Mouse (Mus musculus) cerebellum, adult (tissue): Measurements from ENCODE around the gene Zfp683.

Experiments used
- ATAC-seq: cut with Nextera tagmentation; 2 replicates; pipeline ENCODE4 v1.9.2; 2017; ENCODE audit warnings: mild to moderate bottlenecking, moderate library complexity, mixed read lengths; ENCODE audit not compliant: insufficient number of reproducible peaks, low FRiP score, low TSS enrichment

Zfp683 gene

DNA sequence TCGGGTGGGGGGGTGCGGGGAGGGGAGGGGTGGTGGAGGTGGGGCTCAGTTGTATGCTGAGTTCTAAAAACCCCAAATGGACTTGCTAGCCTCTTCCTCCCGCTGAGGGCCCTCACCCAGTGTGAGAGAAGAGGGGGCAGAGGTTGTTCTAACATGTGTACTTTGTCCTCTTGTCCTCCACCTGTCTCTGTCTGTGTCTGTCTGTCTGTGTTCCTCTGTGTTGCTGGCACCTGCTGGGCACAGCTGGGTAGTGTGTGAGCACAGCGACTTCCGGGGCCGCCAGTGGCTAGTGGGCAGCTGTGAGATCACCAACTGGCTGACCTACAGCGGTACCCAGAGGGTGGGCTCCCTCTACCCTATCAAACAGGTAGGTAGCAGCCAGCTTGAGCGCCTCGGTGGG lies 35.4 kb downstream of the Zfp683 start:
- ATAC-seq, result no peak

DNA sequence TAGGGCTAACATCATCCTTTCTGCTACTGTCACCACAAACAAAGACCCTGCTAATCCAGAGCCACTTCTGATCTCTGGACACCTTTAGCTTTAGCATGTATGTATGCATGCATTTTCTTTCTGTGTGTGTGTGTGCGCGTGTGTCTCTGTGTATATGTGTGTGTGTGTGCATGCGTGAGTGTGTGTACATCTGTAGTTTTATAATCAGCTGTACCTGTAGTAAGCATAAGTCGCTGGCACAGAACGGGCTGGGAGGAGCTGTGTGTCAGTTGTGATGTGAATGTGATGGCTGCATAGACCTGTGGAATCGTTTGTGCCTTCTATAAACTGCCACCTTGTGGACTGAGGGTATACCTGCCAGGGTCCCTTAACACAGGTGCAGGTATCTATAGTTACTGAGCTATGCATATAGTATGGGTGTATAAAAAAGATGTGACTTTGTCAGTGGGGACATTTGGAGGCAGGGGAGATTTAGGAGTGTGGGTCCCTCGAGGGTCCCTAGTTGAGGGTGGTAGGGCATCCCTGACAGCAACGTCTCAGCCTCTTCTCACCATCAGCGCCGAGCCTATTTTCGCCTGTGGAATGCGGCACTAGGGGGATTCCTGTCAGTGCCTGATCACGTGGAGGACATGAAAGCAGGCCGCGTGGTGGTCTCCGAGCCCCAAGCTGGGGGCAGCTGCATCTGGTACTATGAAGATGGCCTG lies 37.0 kb downstream of the Zfp683 start:
- ATAC-seq, result no peak

DNA sequence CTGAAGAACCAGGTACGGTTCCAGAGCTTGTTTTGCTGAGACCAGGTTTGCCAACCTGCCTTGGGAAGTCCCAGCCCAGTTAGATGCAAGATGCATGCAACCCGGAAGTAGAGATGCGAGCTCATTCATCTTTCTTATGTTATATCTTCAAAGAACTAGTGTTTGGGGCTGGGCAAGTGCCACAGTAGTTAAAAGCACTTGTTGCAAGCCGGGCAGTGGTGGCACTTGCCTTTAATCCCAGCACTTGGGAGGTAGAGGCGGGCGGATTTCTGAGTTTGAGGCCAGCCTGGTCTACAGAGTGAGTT lies 37.5 kb downstream of the Zfp683 start:
- ATAC-seq, result no peak

DNA sequence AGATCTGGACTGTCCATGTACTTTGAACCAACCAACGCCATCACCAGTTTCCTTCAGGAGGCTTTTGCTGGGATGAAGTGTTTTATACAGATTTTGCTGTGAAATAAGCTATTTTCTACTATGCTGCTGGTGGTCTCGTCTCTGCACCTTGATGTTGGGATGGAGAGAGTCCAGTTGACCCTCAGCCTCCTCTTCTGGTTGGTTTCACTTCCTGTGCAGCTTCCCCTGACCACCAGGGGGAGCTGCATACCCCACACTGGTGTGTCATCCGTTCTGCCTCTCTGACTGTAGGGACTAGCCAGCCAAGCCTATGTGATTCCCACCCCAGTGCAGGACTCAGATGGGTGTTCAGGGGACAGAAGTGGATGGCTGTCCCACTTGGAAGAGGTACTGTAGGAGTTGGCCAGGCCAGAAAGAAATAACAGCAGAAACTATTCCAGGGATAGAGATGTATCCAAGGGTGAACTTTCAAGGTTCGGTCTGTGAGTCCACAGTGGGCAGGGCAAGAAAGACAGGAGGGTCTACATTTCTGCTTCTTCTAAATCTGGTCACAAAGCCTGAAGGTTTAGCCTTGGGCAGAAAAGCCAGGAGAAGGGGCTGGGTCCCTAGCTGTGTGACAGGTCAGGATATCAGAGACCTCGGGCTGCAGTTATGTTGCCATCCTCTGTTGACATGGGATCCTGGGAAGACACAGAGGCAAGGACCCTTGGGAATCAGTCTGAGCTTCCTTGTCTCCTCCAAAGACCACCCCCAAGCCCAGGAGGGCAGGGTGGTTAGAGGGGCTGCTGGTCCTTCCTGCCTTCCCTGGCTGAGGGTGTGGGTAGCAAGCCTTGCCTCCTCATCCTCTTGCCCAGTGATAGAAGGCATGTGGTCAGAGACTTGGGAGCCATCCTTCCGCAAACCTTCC lies 39.0 kb downstream of the Zfp683 start:
- no peak for ATAC-seq

DNA sequence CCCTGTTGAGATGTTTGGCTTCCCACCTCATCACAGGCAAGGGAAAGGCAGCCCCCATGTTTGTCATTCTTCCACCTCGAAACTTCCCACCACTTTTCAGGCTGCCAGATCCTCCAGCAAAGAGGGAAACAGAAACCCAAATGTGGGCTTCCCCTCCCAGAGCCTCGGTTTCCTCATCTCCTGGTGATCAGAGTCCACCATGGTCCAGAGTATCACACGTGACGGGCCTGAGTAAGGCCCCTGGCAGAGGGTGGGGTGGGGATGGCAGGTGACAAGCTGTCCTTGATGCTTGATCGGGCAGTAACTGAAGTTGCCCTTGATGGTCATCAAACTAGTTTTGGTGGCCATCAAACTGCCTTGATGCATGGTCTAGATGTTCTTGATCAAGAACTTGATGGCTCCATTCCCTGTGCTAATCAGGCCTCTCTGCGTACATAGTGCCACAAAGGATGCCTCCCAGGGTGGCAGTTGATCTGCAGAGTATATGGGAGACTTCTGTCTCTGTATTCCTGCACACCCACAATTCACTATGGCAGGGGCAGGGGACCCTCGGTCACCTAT lies 40.4 kb downstream of the Zfp683 start:
- no peak for ATAC-seq

DNA sequence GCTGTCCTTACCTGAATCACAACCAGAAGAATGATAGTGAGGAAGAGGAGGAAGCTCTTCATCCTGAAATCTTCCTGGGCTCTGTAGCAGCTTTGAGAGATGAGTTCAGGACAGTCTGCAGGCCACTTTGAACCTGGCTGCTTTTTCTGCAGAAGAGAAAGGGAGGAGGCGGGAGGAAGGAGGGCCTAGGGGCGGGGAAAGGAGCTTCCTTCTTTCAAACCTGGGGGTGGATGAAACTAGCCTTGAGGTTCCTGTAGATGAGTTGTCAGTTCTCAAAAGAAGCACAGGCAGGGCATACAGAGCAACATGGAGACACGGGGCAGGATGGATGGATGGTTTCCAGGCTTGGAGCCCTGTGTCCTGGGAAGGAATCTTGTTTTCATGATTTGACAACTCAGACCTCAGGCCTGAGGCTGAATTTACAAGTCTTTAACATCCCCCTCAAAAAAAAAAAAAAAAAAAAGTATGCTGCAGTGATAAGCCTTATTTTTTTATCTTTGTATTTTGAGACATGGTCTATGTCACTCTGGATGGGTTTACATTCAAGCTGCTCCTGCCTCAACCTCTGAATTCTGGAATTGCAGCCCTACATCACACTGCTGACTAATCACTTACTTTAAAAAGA lies 41.4 kb downstream of the Zfp683 start, which contains the start of gene Cd52:
Gene Cd52, minus strand, starts transcription at position 160 of the 625 bp plus-strand sequence.
- no peak for ATAC-seq

DNA sequence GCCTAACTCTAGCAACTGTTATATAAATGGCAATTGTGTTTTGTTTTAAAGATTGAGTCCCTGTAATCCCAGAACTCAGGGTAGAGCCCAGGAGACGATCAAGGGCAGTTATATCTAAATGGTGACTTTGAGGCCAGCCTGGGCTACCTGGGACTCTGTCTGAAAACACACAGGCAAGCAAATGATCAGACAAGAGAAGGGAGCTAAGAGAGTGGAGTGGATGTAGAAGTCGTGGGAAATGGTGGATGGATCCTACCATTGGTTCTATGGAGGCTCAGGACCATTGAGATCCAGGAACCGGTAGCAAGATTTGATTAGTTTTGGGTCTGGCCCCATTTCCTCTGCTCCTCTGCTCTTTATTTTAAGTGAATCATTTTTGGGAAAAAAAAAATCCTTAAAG lies 42.5 kb downstream of the Zfp683 start:
- no peak for ATAC-seq

DNA sequence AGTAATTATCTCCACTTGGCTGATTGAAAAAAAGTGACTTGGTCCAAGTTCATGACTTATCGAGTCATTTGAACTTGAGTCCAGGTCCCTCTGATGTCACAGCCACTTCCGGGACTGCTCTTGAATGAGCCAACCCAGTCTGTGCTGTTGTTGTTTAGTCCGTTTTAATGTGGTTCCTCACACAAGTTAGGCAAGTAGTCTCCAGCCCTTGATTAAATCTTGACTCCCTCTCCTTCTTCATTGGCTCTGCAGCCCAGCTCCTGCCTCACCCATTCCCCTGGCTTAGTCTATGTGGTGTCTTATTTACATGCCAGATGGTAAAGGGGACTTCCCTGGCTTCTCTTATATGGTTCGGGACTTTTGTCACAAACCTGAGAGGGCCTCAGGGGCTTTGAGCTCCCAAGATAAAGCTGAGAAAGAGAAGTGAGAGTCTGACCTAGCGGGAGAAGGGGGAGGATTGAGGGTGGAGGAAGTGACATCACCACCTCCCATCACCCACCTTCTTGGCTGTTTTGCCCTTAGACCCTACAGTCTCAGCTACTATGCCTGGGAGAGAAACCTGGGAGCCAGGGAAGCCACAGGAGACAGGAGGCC lies 43.5 kb downstream of the Zfp683 start:
- no peak for ATAC-seq

DNA sequence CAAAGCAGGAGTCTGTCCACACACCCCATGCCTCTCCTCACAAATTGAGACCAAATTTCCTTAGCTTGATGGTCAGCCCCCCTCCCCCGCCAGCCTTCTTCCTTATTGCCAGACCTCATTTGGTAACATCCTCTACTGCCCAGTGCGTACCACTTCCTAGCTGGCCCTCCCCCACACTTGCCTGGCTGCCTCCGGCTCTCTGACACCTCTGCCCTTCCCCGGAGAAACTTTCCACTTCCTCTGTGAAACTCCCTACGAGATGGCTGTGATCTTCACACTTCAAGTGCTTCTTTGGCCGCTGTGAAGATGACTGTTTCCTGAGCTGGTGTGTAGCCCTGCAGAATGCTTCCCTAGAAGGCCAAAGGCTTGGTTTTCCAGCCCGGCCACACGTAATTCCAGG lies 45.0 kb downstream of the Zfp683 start:
- no peak for ATAC-seq

DNA sequence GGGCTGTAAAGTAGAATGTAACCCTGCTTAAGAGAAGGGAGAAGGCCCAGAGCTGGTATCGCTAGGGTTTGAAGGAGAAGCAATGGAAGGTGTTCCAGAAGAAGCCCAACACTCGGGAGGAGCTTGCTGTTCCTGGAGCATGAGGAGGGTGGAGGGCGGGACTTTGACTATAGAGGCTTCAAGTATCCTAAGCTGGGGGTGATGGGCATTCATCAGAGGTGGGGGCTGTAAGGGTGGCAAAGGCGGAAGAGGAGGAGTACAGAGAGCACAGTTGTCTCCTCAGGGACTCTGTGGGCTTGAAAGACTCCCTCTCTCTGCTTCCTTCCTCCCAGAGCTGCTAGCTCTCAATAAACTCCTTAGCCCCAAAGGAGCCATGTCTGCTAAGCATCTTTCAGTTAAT lies 46.6 kb downstream of the Zfp683 start:
- ATAC-seq, result no peak

DNA sequence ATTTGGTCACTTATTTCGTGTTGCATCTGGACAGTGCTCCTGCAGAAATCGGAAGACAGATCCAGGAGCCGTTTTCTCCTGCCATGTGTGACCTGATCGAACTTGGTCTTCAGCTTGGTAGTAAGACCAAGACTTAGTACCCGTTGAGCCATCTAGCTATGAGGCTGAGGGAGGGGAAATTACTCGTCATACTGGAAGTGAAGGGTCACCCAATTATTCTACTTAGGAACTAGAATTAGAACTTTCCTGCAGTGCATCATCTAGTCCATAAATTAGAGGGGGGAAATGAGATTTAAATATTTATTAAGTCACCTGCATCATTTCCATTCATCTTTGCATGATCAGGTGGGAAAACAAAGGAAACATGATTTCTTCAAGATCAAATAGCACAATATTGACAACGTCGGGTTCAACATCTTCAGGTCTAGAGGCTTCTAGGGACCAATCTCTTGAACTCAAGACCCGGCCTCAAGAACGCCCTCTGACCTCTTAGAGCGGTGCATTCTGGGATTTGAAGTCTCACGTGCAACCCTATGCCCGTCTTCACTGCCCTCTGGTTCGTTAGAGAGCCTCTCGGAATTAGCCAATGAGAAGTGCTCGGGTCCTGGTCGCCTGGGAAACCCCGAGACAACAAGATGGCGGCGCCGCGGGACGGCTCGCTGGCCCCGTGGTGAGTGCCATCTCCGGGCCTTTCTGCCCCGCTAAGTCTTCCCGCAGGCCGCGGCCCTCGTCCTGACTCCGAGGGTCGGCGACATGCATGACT lies 48.5 kb downstream of the Zfp683 start, which contains the start of gene Ubxn11:
Gene Ubxn11, plus strand, starts transcription at position 592 of the 763 bp plus-strand sequence.
- ATAC-seq, result peak; percentile 100

DNA sequence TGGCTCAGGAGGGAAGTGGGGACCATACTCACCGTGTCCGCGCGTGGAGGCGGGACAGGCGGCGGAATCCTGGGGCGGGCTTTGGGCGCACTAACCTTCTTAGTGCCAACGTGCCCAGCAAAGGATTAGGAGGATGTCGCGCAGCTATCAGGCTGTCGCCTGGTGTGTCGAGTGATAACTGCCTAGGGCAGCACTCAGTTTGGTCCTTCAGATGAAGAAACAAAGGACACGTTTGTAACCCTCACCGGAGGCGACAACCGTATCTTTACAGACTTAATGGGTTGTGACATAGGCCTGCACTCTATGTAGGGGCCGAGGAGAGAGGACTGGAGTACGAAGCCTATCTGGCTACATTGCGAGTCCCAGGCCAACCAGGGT lies 49.1 kb downstream of the Zfp683 start:
- peak; percentile 33; the same call in 1 of the 2 replicates for ATAC-seq

DNA sequence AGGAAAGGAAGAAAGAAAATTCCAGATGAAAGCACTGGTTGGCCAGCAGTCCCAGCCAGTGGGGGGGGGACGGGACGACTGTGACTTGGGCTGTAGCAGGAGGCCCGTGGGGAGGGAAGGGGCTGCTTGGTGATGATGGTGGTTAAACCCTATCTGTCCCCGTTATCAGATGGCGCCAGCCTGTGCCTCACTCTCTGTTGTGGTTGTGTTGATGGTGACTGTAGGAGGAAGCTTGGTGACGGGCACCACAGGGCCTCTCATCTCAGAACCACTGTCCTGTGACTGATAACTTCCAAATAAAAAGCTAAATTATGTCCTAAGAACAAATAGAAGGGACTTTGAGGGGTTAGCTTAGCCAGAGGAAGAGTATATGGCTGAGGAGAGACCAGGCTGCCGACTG lies 52.5 kb downstream of the Zfp683 start:
- ATAC-seq, result no peak

DNA sequence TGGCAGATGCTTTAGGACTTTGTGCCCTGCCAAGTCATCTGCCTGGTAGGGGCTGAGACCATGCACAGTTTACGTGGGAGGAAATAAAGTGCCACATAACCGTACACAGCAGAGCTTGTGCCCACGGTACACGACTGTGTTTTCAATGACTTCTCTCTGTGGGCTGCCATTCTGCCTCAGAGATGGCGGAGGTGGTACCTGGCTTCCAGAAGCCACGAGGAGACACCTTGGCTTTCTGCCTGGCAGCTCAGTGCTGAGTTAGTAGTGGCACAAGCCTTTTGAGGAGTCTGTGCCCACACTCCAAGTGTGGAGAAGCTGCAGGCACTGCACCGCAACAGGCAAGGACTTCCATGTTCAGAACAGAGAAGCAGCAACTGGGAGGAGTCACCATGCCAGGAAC lies 54.1 kb downstream of the Zfp683 start:
- ATAC-seq, result no peak

DNA sequence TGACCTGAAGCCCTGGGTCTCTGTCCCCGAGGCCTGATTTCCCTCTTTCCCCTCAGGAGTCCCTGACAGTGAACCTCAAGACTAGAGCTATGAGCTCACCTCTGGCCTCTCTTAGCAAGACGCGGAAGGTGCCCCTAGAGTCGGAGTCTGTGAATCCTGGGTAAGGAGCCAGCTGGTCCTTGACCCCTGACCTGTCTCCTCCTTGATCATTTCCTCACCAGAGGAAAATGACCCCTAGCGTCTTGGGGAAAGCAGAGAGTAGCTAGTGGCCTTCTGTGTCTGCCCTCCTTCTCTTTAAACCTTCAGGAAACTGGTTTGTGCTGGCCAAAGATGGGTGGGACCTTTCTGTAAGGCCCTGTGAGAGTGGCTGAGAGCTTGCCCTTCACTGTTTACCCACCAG lies 54.6 kb downstream of the Zfp683 start:
- no peak for ATAC-seq
